Mouse (Mus musculus) liver, adult 2 months (tissue): ENCODE results near the gene Mcrs1. TPM values are rescaled to one million over a fixed set of nuclear protein-coding genes. Genes with fewer than 3 reads are reported as not detected.

Experiments used
- DNase-seq: peaks from one replicate; pipeline ENCODE4 v3.0.0-alpha.2; 2011; ENCODE audit warnings: low read depth, low spot score; ENCODE audit errors: extremely low read depth
- H3K27ac ChIP-seq: fragments of 200-500 bp; replicated peaks from 2 replicates; pipeline ENCODE4 v1.5.1; 2012; ENCODE audit warnings: low read depth, mild to moderate bottlenecking, control low read depth, inconsistent platforms, low read length; ENCODE audit not compliant: insufficient read depth
- H3K27me3 ChIP-seq: fragments of 200-500 bp; 2 replicates; pipeline ENCODE4 v1.6.1; 2012; ENCODE audit warnings: mild to moderate bottlenecking, moderate library complexity, low read length, inconsistent platforms; ENCODE audit not compliant: control insufficient read depth, insufficient read depth
- H3K36me3 ChIP-seq: fragments of 200-500 bp; 2 replicates; pipeline ENCODE4 v1.6.1; 2012; ENCODE audit warnings: low read length, inconsistent platforms; ENCODE audit not compliant: control insufficient read depth, insufficient read depth
- H3K4me1 ChIP-seq: fragments of 200-500 bp; 2 replicates; pipeline ENCODE4 v1.6.1; 2011; ENCODE audit warnings: low read length; ENCODE audit not compliant: control insufficient read depth, insufficient read depth
- H3K4me3 ChIP-seq: fragments of 200-500 bp; 2 replicates; pipeline ENCODE4 v1.5.1; 2011; ENCODE audit warnings: low read depth, mild to moderate bottlenecking, control low read depth, low read length, moderate library complexity; ENCODE audit not compliant: insufficient read depth
- H3K79me2 ChIP-seq: fragments of 200-500 bp; 2 replicates; pipeline ENCODE4 v1.6.1; 2012; ENCODE audit warnings: inconsistent platforms, mild to moderate bottlenecking, low read length, moderate library complexity; ENCODE audit not compliant: control insufficient read depth, insufficient read depth
- H3K9ac ChIP-seq: fragments of 200-500 bp; 2 replicates; pipeline ENCODE4 v1.6.1; 2012; ENCODE audit warnings: low read depth, mild to moderate bottlenecking, control low read depth, inconsistent platforms, low read length
- CTCF ChIP-seq: fragments of 200-500 bp; IDR thresholded peaks from 2 replicates; pipeline ENCODE4 v1.5.1; 2011; ENCODE audit warnings: low read depth, low read length, control low read depth
- POLR2A ChIP-seq: fragments of 200-500 bp; IDR thresholded peaks from 2 replicates; pipeline ENCODE4 v1.6.1; 2011; ENCODE audit warnings: low read length, control low read depth; ENCODE audit not compliant: insufficient read depth; ENCODE audit errors: extremely low read depth
- WGBS: fragments of 180-500 bp; shearing (Covaris S2); methylation state at CpG from one replicate; pipeline ENCODE4 v1.1.7; 2018; 5-methylcytosine and 5-hydroxymethylcytosine counted together
- polyA plus RNA-seq: library from polyadenylated mRNA; depleted of rRNA; stranded (reverse); fragments of >200 nt; gene quantifications from 2 replicates; pipeline ENCODE4 v1.2.3, GENCODE M21; 2012
- total RNA-seq: library from RNA; depleted of rRNA; stranded (reverse); fragments of >200 nt; gene quantifications from 2 replicates; pipeline ENCODE4 v1.2.3, GENCODE M21; 2014

Gene Mcrs1
- total and polyA plus RNA-seq, 2 experiments: 10.8 to 15.0 TPM

DNA sequence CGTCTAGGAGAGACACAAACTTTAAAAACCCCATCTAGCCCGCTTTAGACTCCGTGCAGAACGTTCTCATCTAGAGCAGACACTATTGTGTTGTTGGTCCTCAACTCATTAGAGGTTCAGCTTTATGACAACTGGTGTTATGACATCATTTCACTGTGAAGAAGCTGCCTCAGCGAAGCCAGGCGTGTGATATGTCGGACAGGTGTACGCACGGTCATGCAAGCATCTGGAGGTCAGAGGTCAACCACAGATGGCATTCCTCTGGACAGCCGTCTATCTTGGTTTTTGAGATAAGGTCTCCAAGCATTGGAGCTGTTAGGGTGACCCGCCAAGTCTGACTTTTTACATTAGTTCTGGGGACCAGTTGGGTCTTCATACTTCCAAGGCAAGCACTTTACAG is 38.8 kb upstream of the Mcrs1 start:
- Histone ChIP-seq H3K27me3 (no peaks in the 10 kb centered on the region), H3K4me3 (no peak overlapping the region), H3K27ac (no peak overlapping the region), H3K36me3 (no peaks in the 10 kb centered on the region), H3K4me1 (0 out of 2 replicates have a peak, but pooled peaks cover 3% of the 10 kb centered on the region), H3K79me2 (no peaks in the 10 kb centered on the region), H3K9ac (no peak overlapping the region)
- 93% methylated on average over 11 of the region's 11 CpGs for WGBS
- no peak for DNase-seq
- TF ChIP-seq POLR2A (no peak), CTCF (no peak)

DNA sequence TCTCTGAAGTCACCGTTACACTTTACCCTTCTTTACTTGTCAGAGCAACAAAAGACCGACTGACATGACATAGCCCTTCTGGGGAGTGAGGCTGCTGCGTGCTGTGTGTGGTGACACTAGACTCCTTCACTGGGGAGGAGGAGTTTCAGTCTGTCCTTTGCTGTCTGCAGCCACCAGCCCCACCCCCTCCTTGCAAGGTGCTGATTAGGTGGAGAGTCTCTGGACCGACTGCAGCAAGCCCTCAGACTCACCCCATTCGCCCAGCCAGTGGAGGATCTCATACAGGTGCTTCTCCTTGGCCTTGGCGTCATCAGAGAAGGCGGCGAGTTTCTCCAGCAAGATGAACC is 33.4 kb upstream of the Mcrs1 start:
- Histone ChIP-seq H3K36me3 (no peaks in the 10 kb centered on the region), H3K4me3 (no peak overlapping the region), H3K4me1 (0 out of 2 replicates have a peak, but pooled peaks cover 1% of the 10 kb centered on the region), H3K27me3 (no peaks in the 10 kb centered on the region), H3K79me2 (no peaks in the 10 kb centered on the region), H3K9ac (no peak overlapping the region), H3K27ac (no peak overlapping the region)
- no peak for DNase-seq
- 73% methylated on average over 8 of the region's 8 CpGs for WGBS
- TF ChIP-seq POLR2A (no peak), CTCF (no peak)

- WGBS: 33% methylated on average over 14 of the region's 14 CpGs
- TF ChIP-seq CTCF (no peak), POLR2A (no peak)
- peak; percentile 73 for DNase-seq
- no peaks in the 10 kb centered on the region for H3K36me3 ChIP-seq
- no peak overlapping the region for H3K4me3 ChIP-seq
- H3K27ac ChIP-seq: no peak overlapping the region
- H3K27me3 ChIP-seq: no peaks in the 10 kb centered on the region
- H3K9ac ChIP-seq: no peak overlapping the region
- no peaks in the 10 kb centered on the region for H3K79me2 ChIP-seq
- H3K4me1 ChIP-seq: 0 out of 2 replicates have a peak, but pooled peaks cover 1% of the 10 kb centered on the region
Observed at GRCm38 (mm10) chr15:99284527-99285188, 32.9 kb upstream of the Mcrs1 start.

- H3K9ac ChIP-seq: no peak overlapping the region
- no peaks in the 10 kb centered on the region for H3K36me3 ChIP-seq
- H3K27ac ChIP-seq: no peak overlapping the region
- H3K79me2 ChIP-seq: no peaks in the 10 kb centered on the region
- WGBS: 67% methylated on average over 10 of the region's 10 CpGs
- H3K27me3 ChIP-seq: no peaks in the 10 kb centered on the region
- DNase-seq: no peak
- H3K4me1 ChIP-seq: 0 out of 2 replicates have a peak, but pooled peaks cover 1% of the 10 kb centered on the region
- H3K4me3 ChIP-seq: no peak overlapping the region
- no peak for TF ChIP-seq POLR2A
- peak; percentile 65 for TF ChIP-seq CTCF
Observed at GRCm38 (mm10) chr15:99283456-99283855, 31.7 kb upstream of the Mcrs1 start.

DNA sequence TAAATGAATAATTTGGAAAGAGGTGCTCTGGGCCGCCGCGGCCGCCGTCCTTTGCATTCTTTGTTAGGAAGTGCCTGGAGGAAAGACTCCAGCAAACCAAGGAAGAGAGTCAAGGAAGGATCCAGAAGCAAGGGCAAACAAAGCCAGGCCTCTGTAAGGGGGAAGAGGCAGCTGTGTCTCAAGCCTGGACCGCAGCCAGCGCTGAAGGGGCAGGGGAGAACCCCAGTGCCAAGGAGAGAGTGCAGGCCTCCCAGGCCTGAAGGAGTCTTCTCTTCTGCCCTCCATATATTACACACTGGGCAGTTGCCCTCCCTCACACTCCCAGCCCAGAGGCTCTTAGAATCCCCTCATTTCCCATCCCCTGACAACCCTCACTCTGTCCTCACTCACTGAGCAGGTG is 26.5 kb upstream of the Mcrs1 start:
- Histone ChIP-seq H3K4me3 (no peak overlapping the region), H3K27ac (no peak overlapping the region), H3K9ac (no peak overlapping the region), H3K27me3 (no peaks in the 10 kb centered on the region), H3K79me2 (no peaks in the 10 kb centered on the region), H3K4me1 (no peaks in the 10 kb centered on the region), H3K36me3 (no peaks in the 10 kb centered on the region)
- TF ChIP-seq CTCF (no peak), POLR2A (no peak)
- 94% methylated on average over 7 of the region's 7 CpGs for WGBS
- DNase-seq: no peak

GRCm38 (mm10) chr15:99276095-99276494 is 24.3 kb upstream of the Mcrs1 start:
- TF ChIP-seq POLR2A: no peak
- TF ChIP-seq CTCF: no peak
- no peaks in the 10 kb centered on the region for H3K27me3 ChIP-seq
- no peak overlapping the region for H3K27ac ChIP-seq
- no peaks in the 10 kb centered on the region for H3K4me1 ChIP-seq
- no peak overlapping the region for H3K4me3 ChIP-seq
- H3K79me2 ChIP-seq: no peaks in the 10 kb centered on the region
- DNase-seq: no peak
- H3K36me3 ChIP-seq: no peaks in the 10 kb centered on the region
- WGBS: 89% methylated on average over 8 of the region's 8 CpGs
- H3K9ac ChIP-seq: no peak overlapping the region
